Mouse (Mus musculus): ENCODE results near the gene Rrad.

The Rrad gene

DNA sequence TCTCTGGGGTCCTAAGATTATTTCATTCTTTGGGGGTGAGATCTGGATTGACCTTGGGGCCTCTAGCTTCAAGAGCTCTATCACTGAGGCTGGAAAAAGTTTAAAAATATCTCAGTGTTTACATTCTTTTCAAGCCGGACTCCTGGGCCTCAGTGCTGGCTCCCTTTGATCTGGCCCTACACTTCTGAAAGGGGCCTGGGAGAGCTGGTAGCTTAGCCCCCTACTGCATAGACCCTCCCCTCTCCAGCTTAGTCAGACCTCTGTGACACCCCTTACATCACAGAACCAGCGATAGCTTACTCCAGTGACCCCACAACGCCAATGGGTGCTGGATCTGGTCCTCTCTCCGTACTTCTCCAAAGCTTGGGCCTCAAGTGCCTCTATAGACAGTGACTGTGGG lies 19.5 kb downstream of the Rrad start:
- DNase-seq (ENCODE audit: low read depth): no peak

GRCm38 (mm10) chr8:104610185-104610766 lies 20.9 kb downstream of the Rrad start:
- DNase-seq (ENCODE audit: low read depth): no peak

GRCm38 (mm10) chr8:104609222-104609621 lies 21.9 kb downstream of the Rrad start:
- DNase-seq (ENCODE audit: low read depth): no peak

DNA sequence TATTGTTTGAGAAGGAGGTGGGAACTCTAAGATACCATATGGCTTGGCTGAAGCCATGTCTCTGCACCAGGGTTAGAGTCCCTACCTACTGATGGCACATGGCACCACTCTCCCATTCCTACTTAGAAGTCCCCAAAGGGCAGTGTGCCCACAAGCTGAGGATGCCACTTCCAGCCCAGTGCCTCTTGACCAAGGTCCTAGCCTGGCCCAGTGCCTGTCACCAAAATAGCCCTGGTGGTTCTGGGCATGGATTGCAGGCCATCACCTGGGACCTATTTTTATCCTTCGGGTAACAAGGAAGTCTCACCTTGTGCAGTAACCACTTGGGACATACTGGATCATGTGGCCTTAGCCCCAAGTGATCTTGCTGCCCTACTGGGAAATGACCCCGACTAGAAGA lies 23.2 kb downstream of the Rrad start:
- no peak for DNase-seq (ENCODE audit: low read depth)

DNA sequence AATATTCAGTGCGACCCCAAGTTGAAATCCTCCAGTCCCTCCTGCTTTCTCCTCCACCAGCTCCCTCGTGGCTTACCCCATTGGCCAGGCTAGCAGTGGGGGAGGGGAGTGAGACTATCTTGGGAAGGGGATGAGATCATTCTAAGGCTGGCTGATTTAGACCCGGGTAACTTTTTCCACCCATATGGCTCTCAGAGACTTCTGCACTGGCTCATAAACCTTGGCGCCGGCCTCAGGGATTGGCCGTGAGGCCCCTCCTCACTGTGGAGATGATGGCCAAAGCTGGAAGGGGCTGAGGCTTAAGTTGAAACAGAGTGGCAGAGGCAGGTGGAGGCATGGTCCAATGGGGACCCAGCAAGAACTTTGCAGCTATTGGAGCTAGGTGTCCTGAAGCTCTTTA lies 24.8 kb downstream of the Rrad start:
- DNase-seq (ENCODE audit: low read depth): no peak

DNA sequence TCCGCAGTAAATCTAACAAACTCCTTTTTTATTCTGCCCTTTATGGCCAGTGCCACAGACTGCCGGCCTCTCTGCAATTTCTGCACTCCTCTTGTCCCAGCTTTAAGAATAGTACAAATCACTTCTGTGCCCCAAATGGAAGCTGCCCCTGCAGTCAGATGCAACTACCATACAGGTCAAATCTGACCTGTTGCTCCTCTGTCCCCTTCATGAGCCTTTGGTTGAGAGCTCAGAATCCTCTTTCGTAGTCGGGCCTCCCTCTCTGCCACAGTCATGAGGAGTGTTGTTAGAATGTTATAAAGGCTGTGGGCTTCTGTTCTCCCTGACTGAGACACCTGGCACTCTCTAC lies 27.9 kb downstream of the Rrad start:
- no peak for DNase-seq (ENCODE audit: low read depth)

DNA sequence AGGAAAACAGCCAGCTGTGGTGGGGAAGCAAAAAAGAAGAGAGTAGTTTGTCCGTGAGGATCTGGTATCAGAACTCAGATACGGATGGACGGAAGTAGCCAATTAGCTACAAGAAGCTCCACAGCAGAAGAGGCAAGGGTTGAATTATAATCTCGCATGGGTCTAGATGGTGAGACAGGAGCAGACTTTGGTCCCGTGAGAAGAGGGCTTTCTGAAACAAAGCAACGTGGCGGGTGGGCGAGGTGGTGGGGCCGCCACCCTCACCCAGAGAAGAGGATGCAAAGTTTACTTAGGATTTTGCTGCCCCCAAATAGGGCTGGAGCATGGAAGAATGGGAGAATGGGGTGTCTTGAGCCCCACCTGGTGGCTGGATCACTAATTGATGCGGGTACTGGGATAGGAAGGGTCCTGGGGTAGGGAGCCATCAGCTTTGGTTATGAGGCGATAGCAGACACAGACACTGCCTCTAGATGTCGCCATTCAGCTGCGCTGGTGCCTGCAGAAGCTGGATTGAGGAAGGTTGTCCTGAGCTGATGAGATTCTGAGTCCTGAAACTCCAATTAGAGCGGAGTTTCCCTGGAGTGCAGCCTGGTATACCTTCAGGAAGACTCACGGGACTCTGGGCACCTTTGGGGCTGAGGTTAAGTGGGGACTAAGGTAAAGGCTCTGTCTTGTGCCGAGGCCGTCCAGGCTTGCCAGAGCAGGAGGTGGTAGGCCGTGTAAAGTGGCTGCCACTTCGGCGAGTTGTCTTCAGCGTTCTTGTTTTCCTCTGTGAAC lies 28.5 kb downstream of the Rrad start:
- peak; percentile 86 for DNase-seq (ENCODE audit: low read depth)

DNA sequence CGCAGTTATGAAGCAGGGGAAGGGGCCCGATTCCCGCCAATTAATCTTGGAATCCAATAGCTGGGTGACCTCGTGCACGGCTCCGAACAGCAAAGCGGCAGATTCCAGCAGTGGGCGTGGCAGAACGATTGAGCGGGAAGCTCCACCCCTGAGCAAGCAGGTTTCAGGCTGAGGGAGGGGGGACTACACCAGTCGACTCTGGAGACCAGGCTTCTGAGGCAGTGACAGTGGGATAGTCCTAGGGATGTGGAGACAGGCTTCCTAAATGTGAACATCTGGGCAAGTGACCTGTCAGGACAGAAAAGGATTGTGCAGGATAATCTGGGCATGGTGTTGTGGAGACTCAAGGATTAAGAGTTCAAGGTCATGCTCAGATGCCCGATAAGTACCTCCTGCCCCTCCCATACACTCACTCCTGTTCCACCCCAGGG lies 29.2 kb downstream of the Rrad start:
- DNase-seq (ENCODE audit: low read depth): no peak

DNA sequence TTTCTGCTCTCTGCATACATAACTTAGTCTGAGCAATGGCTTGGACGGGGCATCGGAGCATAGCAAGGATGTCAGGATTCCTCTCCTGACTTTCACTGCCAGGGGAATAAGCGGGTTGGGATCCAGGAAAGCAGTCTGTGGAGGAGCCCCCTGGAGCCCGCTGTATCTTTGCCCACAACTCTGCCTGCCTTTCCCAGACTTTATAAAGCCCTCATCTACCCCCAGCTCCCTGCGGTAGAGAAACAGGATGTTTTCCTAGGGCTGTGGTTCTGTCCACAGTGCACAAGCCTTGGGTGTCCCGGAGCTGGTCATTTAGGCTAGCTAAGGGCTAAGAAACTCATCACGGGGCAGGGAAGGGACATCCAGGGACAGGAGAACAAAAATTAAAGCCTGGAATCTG lies 29.7 kb downstream of the Rrad start:
- DNase-seq (ENCODE audit: low read depth): no peak

GRCm38 (mm10) chr8:104598496-104598895 lies 32.6 kb downstream of the Rrad start:
- no peak for DNase-seq (ENCODE audit: low read depth)

DNA sequence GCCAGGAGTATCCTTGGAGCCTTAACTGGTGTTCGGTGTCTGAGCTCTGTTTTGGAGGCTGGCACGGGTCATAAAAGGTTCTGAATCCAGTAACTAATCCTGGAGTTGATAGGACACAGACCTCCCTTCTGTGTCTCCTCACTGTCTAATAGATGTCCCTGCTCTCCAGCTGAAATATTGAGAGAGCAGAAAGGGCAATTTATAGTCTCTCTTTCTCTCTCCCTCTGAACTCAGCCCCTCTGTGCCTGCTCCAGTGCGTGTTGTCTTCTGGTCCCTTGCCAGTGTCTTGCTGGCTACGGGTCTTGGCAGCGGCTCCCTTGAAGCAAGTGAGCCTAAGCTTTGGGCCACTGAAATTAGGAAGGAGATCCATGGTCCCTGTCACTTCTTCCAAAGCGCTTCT lies 33.5 kb downstream of the Rrad start:
- no peak for DNase-seq (ENCODE audit: low read depth)

DNA sequence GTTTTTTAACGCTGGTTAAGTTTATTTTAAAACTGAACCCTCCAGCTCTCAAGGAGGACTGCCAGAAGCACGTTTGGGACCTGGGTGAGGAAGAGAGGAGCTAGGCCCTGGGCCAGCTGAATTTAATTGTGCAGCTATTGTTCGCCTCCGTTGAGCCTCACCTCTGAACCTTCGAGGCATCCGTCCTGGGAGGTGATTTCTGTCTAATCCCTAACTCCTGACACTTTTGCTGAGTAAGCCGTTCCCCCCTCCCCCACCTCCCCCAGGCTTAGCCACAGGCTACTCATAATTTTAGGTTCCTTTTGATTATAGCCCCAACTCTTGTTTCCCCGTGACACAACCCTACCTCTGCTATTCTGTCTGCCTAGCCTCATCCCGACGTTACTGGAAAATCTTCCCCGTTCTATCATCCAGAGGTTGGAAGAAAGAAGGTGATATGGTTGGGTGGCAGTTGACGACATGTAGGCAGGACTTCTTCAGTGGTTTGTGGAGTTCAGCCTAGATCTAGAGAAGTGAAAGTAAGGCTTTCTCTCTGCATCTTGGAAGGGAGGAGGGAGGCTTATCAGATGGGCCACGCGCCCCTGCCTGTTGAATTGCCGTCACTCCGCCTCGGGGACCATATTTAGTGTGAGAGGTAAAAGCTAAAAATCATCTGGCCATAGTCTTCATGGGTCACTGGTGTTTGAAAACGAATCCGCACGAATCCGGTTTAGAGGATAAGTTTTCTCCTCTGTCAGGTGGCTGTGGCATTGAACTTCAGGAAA lies 35.2 kb downstream of the Rrad start:
- DNase-seq (ENCODE audit: low read depth): no peak

DNA sequence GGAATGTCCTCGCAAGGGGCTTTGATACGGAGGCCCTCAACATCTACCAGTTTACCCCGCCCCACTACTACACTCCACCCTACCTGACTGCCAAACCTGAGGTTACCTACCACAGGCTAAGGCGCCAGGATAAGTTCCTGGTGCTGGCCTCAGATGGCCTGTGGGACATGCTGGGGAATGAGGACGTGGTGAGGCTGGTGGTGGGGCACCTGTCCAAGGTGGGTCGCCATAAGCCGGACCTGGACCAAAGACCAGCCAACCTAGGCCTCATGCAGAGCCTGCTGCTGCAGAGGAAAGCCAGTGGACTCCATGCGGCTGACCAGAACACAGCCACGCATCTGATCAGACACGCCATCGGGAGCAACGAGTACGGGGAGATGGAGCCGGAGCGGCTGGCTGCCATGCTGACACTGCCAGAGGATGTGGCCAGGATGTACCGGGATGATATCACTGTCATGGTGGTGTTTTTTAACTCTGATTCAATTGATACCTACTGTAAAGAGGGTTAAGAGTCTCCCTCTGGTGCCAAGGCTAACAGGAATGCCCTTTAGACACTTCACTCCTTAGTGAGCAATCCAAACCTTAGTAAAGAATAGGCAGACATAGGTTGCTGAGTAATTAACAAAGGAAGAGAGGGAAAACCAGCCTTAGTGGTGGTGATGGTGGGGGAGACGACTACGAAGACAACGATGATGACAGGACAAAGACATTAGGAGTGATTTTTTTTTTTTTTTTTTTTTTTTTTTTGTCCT lies 36.3 kb downstream of the Rrad start:
- no peak for DNase-seq (ENCODE audit: low read depth)

DNA sequence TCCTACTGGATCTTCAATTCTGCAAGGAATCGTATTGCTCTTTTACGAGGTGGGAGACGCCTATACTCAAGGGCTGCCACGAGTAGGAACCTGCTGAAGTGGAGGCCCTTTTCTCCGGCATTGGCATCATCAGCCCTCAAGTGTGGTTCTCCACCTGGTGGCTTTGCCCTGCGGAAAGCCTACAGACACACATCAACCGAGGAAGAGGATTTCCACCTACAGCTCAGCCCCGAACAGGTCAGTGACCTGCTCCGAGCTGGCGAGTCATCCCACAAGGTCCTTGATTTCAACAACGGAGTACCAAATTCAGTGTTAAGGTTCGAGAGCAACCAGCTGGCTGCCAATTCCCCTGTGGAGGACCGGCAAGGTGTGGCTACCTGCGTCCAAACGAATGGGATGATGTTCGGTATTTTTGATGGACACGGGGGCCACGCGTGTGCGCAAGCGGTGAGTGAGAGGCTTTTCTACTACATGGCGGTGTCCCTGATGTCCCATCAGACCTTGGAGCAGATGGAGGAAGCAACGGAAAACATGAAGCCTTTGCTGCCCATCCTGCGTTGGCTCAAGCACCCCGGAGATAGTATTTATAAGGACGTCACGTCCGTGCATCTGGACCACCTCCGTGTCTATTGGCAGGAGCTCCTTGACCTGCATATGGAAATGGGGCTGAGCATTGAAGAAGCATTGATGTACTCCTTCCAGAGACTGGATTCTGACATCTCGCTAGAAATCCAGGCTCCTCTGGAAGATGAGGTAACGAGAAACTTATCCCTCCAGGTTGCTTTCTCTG lies 37.4 kb downstream of the Rrad start:
- DNase-seq (ENCODE audit: low read depth): no peak

GRCm38 (mm10) chr8:104592566-104592965 lies 38.6 kb downstream of the Rrad start:
- DNase-seq (ENCODE audit: low read depth): no peak

DNA sequence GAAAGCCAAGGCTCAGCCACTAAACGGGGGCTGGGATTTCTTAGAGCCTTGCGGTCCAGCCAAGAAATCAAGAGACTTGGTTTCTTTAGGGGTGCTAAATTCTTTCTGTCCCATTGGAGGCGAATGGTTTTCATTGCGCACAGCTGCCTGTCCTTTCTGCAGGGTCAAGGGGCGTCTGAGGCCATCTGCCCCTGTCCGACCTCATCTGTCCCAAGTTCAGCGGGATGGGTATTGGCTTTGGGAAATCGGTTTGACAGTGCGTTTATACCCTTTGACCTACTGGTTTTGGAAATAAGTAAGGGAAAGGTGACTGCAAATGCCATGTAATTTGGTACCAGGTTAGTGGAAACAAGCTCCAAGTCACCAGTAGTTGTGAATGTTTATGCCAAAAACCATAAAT lies 39.3 kb downstream of the Rrad start:
- no peak for DNase-seq (ENCODE audit: low read depth)

DNA sequence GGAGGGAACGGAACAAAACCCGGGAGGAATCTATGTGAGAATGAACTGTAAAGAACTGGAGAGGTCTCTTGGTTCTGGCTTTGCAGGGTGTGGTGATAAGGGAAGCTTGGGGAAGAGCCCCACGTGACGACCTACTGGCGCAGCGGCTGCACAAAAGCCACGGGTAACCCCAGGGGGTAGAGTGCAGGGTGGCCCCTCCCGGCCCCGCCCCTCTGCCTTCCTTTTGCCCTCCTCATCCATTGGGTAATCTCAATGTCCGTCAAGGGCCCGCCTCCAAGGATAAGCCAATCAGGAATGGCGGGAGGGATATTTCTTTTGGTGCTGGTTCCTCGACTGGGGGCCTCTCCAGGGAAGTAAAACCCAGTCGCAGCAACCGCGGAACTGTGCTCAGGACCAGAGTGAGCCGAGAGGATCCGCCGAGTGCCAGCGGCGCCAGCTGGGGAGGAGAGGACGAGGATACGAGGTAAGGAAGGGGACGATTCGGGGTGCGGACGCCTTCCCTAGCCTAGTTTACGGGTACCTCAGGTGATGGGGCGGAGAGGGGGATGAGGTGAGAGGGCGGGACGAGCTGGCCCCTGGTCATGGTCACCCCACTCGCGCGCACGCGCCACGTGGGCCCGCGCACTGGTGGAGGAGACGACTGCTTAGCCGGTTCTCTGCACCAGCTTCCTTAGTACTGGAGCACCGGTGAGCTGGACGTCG lies 39.8 kb downstream of the Rrad start, which contains the start of gene Pdp2:
Pdp2 (plus strand) TSS at position 319 of the 702 bp plus-strand sequence.
- peak; percentile 97 for DNase-seq (ENCODE audit: low read depth)

DNA sequence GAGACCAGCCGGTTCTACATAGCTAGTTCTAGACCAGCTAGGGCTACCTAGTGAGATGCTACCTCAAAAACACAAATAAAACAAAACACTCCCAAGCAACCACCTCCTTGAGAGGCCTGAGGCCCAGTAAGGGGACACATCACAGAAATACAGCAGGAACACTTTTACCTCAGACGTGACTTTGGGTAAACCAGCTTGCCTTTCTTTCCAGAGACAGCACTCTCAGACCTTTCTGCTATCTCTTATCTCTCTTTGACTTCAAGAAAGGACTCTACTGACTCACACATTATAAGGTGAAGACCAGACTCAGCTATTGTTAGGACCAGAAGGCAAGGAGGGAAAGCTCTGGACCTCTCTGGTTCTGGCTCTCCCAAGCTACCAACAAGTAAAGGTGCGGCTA lies 40.8 kb downstream of the Rrad start:
- DNase-seq (ENCODE audit: low read depth): no peak

GRCm38 (mm10) chr8:104584522-104584921 lies 46.6 kb downstream of the Rrad start:
- no peak for DNase-seq (ENCODE audit: low read depth)
